Mouse (Mus musculus): ENCODE data around the gene Nr4a3.

Gene Nr4a3

DNA sequence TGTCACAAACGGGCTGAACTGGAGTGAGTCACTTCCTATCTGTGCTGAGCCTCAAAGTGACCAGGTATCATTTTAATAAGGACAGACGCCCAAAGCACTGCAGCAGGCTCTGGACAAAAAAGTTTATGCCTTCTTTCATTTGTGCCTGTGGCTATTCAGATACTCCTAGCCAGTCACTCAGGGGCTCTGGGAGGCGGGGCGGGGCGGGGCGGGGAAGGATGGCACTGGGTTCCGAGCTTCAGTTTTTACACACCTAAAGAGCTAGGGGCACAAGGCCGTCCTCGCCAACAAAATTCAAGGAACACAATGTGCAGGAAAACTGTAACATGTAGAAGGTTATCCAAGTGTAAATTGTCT, 79.4 kb downstream of the Nr4a3 start:
- no peak for DNase-seq

DNA sequence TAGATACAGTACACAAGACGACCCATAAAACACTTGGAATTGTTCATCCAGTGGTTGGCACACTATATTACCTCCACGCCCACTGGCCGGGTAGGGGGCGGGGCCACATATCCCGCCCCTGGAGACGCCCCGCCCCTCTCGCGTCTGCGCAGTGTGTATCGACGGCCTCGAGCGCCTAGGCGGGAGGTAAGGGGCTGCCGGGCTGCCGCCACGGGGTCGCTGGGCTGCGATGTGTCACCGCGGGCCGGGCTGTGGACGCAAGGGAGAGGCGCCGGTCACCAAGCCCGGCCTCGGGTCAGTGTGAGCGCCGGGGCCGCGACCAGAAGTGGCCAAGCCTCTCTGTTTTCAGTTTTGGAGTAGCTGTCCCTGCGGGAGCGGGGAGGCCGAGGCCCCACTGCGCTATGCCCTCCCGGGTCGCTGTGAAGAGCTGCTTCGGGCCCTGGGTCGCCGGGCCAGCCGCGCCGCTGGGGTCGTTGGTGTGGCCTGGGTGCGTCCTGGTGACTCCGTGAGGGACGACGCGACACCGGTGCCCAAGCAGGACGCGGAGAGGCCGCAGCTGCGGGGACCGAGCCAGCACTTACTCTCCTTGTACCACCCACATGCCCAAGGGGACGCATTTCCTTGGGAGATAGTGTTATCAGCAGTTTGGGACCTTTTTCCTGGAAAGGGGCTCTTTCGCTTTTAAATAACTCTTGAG, 80.0 kb downstream of the Nr4a3 start, which contains the start of gene Stx17:
Gene Stx17 (plus strand): TSS at position 143 of the 697 bp plus-strand sequence.
- DNase-seq = peak; percentile 87 to 95

DNA sequence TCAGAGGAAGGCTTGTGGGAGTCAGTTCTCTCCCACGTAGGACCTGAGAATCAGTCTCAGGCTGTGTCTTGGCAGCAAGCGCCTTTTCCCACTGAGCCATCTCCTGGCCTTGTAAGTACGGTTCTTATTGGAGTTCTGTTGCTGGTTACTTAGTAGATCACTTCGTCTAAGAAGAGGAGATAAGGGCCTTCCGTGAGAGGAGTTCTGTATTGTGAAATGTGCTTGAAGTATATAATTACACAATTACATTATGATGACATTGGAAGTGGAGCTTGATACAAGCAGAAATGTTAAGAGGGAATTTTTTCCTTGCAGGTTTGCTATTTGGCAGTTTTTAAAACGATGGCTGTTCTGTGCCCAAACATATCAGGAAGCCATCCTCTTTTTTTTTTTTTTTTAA, 85.4 kb downstream of the Nr4a3 start:
- DNase-seq = no peak

DNA sequence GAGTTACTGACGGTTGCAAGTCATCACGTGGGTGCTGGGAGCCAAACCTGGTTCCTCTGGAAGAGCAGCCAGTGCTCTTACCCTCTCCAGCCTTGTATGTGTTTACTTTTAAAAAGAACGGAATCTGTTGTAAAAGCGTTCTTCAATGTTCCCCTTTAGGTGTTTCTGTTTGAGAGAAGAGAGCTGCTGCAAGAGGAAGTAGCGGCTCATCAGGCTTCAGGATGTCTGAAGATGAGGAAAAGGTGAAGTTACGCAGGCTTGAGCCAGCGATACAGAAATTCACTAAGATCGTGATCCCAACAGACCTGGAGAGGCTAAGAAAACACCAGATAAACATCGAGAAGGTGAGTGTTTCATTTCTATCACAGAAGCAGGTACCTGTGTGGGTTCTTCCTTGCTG, 86.7 kb downstream of the Nr4a3 start:
- no peak for DNase-seq

DNA sequence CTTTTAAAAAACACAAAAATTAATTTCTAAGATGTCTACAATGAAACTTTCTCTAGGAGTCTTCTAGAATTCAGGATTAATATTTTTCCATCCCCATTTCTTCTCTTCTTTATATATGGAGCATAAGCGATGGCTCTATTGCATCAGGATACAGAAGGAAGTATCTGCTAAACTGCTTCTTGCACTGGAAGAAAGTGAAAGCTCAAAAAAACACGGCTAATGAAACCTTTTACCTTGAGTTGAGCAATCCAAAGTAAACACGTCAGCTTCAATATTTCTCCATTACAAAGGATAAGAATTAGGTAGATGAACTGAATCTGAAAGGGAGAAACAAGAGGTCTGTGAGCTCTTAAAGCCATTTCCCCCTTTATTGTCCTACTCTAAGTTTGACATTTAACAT, 87.8 kb downstream of the Nr4a3 start:
- DNase-seq = no peak

Measured in kidney, postnatal 36 days (tissue).